Mouse (Mus musculus) thymus, postnatal 36 days (tissue): ENCODE measurements around the gene Rhox6.
"Not testable (repeated sequence)": the region's sequence is repeated elsewhere in the genome, so short reads cannot be mapped to it uniquely, and the experiment has no call there.

Experiments
- DNase-seq, 2 experiments: peaks; one replicate each; pipeline ENCODE4 v3.0.0; 2022; ENCODE audit warnings: mixed read lengths in 2 of 2

Rhox6 gene

GRCm38 (mm10) chrX:37826610-37827009, at the start of gene Rhox6:
Gene Rhox6 (plus strand): TSS chrX:37826910.
- not testable (repeated sequence) for DNase-seq

DNA sequence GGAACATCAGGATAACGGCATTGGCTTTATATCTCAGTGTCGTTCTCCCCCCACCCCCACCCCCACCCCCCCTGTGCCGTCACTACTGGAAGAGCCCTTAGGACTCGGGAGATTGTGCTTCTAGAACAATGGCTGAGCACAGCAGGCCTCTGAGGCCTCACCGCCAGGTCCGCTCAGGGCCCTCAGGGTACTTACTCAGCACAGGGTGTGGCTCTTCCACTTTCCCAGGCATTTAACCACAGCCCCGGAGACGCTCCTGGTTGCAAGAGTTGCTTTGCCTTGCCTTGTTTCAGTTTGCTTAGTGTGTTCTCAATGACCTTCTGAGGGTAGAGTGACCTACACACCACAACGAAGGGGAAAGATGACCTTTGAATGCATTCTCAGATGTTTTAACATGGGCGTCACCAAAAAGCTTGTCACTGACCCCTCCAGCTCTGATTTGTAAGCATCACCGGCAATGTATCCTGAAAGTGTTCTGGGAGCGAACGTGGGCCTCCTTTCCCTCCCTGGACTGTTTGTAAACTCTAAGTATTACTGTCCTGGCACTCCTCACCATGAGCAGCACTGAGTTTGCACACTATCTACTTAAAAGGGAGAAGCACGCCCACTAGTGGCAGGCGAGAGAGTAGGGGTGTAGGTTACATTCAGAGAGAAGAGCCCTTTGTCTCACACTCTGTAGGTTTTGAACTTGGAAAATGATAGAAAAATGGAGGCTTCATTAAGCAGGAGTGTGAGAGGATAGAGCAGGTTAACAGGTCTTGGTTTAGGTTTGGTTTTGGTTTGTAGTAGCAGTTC, 19.2 kb upstream of the Rhox6 start:
- DNase-seq, result no peak

GRCm38 (mm10) chrX:37809396-37809795, 17.3 kb upstream of the Rhox6 start:
- no peak for DNase-seq

- no peak for DNase-seq
Observed at GRCm38 (mm10) chrX:37811179-37811578, 15.5 kb upstream of the Rhox6 start.

DNA sequence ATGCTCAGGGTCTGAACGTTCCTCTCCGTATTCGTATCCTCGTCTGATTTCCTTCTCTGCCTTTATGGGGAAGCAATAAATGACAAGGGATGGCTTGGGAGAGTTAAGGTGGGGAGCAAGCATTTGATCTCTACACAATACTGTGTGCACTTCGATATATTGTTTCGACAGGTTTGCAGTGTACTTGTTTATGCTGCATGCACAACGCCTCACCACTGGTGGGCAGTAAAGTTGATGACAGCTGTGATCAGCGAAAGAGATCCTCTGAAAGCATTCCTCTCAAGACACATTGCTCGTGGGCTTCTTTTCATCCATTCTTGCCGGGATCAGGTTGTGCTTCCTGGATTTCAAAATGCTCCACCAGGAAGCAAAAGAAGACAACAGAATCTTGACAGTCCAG, 11.0 kb upstream of the Rhox6 start:
- DNase-seq, result no peak

- DNase-seq, result not testable (repeated sequence)
Observed at GRCm38 (mm10) chrX:37831386-37831785, 4.7 kb downstream of the Rhox6 start, which contains the start of gene Rhox7a. Gene Rhox7a (plus strand): TSS chrX:37831686.

DNA sequence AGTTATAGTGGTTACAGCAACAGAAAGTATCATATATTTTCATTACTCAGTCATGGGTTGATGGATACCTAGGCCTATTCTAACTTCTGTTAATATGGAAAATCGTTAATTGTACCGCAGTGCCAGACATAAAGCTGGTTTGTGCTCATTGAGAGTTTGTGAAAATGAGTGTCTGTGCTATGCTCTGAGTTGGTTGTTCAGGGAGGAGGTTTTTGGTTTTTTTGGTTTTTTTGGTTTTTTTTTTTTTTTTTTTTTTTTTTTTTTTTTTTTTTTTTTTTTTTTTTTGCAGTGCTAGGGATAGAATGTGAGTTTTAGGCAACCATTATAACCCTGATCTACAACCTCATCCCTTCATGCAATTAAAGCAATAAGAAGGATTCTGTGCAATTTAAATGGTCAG, 44.9 kb downstream of the Rhox6 start:
- DNase-seq, result no peak

GRCm38 (mm10) chrX:37878844-37879243, 52.1 kb downstream of the Rhox6 start, which contains the start of gene Rhox8:
Gene Rhox8 (minus strand): TSS chrX:37878944.
- no peak for DNase-seq
